Mouse (Mus musculus): ENCODE measurements at regions not wholly inside any gene's neighbourhood (a gene's known extent, or its start where the extent isn't known, plus 50 kb on each side); places are given as distances from the start of the nearest gene placed in this dataset.

DNA sequence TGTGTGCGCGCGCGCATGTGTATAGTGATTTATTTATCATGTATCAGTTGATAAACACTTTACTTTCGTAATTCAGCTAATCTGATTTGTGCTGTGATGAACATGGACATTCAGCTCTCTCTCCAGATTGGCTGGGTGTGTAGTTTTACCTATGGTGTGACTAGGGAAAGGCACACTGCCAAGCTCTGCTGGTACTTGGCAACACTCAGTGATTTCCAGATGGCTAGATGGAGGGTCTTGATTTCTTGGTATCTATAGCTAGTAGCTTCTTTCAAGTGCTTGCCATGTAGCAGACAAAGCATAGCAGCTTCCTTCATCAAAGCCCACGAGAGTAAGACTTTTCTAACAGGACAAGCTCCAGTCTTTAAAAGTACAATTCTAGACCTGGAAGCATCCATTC lies 144.6 kb downstream of the Klf6 start:
- no peaks in the 10 kb centered on the region; the same call in 1 of the 2 replicates for H3K36me3 ChIP-seq (ENCODE audit: insufficient read depth)
- H3K4me1 ChIP-seq (ENCODE audit: insufficient read depth) = no peaks in the 10 kb centered on the region
- no peaks in the 10 kb centered on the region for H3K9me3 ChIP-seq (ENCODE audit: low read length)
- no peak for TF ChIP-seq CTCF (IDR thresholded peaks at IDR 0.05; ENCODE audit: low read depth)
- ATAC-seq (no peak), DNase-seq (peak; percentile 11)
- H3K27ac ChIP-seq (ENCODE audit: low read depth, low read length) = no peak overlapping the region
- no peaks in the 10 kb centered on the region for H3K27me3 ChIP-seq (ENCODE audit: insufficient read depth, low read length)
- H3K4me3 ChIP-seq (ENCODE audit: low read depth, low read length) = no peak overlapping the region
- no peak overlapping the region for H3K4me2 ChIP-seq (ENCODE audit: low read depth)
- 81% methylated on average over 6 of the region's 6 CpGs for WGBS
- H3K9ac ChIP-seq = no peak overlapping the region

DNA sequence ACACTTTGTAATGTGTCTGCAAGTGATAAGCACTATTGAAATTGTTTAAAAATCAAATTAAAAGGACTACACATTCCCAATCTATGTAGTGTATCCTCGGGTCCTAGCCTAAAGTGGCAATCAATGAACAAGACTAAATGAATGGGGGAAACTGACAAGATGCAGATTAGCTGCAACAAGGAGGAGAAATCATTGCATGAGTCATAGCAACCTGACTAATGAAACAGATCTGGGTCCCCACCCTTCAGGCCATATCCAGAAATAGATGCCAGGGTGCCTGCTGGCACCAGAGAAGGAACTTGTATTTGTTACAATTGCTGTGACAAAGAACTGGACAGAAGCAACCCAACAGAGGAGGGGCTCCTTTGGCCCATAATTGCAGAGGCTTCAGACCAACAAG lies 148.4 kb downstream of the Klf6 start:
- Histone ChIP-seq H3K9ac (no peak overlapping the region), H3K9me3 (ENCODE audit: low read length) (no peaks in the 10 kb centered on the region), H3K4me1 (ENCODE audit: insufficient read depth) (no peaks in the 10 kb centered on the region), H3K36me3 (ENCODE audit: insufficient read depth) (no peaks in the 10 kb centered on the region; the same call in 1 of the 2 replicates), H3K27me3 (ENCODE audit: insufficient read depth, low read length) (no peaks in the 10 kb centered on the region), H3K27ac (ENCODE audit: low read depth, low read length) (no peak overlapping the region), H3K4me2 (ENCODE audit: low read depth) (no peak overlapping the region), H3K4me3 (ENCODE audit: low read depth, low read length) (no peak overlapping the region)
- no peak for TF ChIP-seq CTCF (IDR thresholded peaks at IDR 0.05; ENCODE audit: low read depth)
- 53% methylated on average over 1 of the region's 1 CpGs for WGBS
- DNase-seq (no peak), ATAC-seq (no peak)

DNA sequence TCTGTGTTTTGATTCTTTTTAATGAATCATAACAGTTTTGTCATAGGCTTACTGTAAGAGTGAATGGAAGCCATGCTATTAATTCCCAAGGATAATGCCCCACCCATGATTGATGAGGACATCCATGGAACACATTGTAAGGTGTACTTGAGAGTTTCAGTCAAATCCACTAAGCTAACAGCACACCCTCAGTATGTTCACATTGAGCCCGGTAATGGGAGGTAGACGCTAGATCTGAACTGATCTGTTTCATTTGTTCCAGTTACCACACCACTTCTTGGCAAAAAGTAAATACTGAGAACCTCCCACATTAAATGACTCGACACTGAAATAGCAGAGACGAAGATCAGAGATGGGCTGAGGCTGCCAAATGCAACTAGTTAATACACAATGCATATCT lies 165.9 kb downstream of the Klf6 start:
- ATAC-seq (no peak), DNase-seq (no peak)
- no peak overlapping the region for H3K9ac ChIP-seq
- H3K36me3 ChIP-seq (ENCODE audit: insufficient read depth) = no peaks in the 10 kb centered on the region
- no peak overlapping the region for H3K4me2 ChIP-seq (ENCODE audit: low read depth)
- no peak overlapping the region for H3K4me3 ChIP-seq (ENCODE audit: low read depth, low read length)
- 87% methylated on average over 4 of the region's 4 CpGs for WGBS
- TF ChIP-seq CTCF (IDR thresholded peaks at IDR 0.05; ENCODE audit: low read depth) = no peak
- H3K9me3 ChIP-seq (ENCODE audit: low read length) = no peaks in the 10 kb centered on the region
- peaks cover 5% of the 10 kb centered on the region; the same call in 1 of the 2 replicates for H3K4me1 ChIP-seq (ENCODE audit: insufficient read depth)
- no peak overlapping the region for H3K27ac ChIP-seq (ENCODE audit: low read depth, low read length)
- no peaks in the 10 kb centered on the region for H3K27me3 ChIP-seq (ENCODE audit: insufficient read depth, low read length)

DNA sequence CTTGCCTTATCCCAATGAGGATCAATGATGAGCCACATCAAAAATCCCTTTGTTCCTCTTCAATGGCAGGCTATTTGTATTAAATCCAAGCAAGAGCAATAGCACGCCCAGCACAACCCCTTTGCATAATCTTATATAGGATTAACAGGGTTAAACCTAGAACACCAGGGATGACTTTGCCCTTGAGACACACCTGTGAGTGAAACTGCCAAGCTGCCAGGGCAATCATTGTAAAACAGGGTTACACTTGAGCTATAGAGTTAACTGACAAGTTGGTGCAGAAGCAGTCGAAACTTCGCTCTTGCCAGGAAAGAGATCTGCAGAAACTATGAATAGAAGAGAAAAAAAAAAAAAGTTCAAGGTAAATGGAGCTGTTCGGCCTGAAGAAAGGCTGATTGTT lies 167.6 kb downstream of the Klf6 start:
- no peak overlapping the region for H3K4me3 ChIP-seq (ENCODE audit: low read depth, low read length)
- no peak for TF ChIP-seq CTCF (IDR thresholded peaks at IDR 0.05; ENCODE audit: low read depth)
- no peak overlapping the region for H3K27ac ChIP-seq (ENCODE audit: low read depth, low read length)
- H3K4me1 ChIP-seq (ENCODE audit: insufficient read depth) = peaks cover 5% of the 10 kb centered on the region; the same call in 1 of the 2 replicates
- ATAC-seq (no peak), DNase-seq (peak; percentile 29)
- no peaks in the 10 kb centered on the region for H3K27me3 ChIP-seq (ENCODE audit: insufficient read depth, low read length)
- WGBS = 27% methylated on average over 4 of the region's 4 CpGs
- no peaks in the 10 kb centered on the region for H3K9me3 ChIP-seq (ENCODE audit: low read length)
- H3K9ac ChIP-seq = no peak overlapping the region
- no peak overlapping the region for H3K4me2 ChIP-seq (ENCODE audit: low read depth)
- no peaks in the 10 kb centered on the region for H3K36me3 ChIP-seq (ENCODE audit: insufficient read depth)

DNA sequence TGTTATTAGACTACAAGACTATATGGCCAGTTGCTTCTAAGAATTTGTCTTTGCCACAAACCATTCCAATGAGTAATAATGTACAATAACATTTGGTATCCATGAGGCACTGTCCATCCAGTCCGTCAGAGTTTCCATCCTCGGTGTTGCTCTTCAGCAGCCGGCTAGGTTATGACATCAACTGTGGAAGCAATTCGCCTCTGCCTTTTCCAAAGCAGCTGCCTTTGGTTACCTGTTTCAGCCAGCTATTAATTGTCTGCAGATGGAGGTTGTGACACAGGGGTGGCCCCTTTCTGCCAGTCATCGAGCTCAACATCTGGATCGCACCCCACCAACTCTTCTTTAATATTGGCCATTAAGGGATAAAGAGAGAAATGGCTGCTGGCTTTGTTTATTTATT lies 168.2 kb downstream of the Klf6 start:
- Histone ChIP-seq H3K27ac (ENCODE audit: low read depth, low read length) (no peak overlapping the region), H3K4me1 (ENCODE audit: insufficient read depth) (peaks cover 5% of the 10 kb centered on the region; the same call in 1 of the 2 replicates), H3K9me3 (ENCODE audit: low read length) (no peaks in the 10 kb centered on the region), H3K9ac (no peak overlapping the region), H3K36me3 (ENCODE audit: insufficient read depth) (no peaks in the 10 kb centered on the region), H3K4me3 (ENCODE audit: low read depth, low read length) (no peak overlapping the region), H3K4me2 (ENCODE audit: low read depth) (no peak overlapping the region), H3K27me3 (ENCODE audit: insufficient read depth, low read length) (no peaks in the 10 kb centered on the region)
- no peak for TF ChIP-seq CTCF (IDR thresholded peaks at IDR 0.05; ENCODE audit: low read depth)
- 78% methylated on average over 6 of the region's 6 CpGs for WGBS
- DNase-seq = no peak
- no peak for ATAC-seq

DNA sequence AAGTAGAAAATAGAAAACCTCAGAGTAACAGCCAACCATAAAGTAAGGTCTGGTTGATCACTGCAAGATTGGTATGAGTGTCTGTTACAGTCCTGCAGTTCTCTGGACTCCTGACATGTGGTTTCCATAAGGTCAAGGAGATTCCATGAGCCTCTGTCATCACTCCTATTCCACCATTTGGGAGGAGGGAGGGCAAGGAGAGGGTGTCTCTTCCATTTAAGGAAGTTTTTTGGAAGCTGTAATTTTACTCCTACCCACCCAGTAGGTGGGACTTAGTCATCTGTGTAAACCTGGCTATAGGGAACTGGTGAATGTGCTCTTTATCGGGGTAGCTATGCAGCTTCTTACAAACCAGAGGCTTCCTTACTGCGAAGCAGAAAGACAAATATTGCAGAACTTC lies 168.8 kb downstream of the Klf6 start:
- no peak overlapping the region for H3K4me3 ChIP-seq (ENCODE audit: low read depth, low read length)
- ATAC-seq (no peak), DNase-seq (no peak)
- peaks cover 5% of the 10 kb centered on the region; the same call in 1 of the 2 replicates for H3K4me1 ChIP-seq (ENCODE audit: insufficient read depth)
- H3K9ac ChIP-seq = no peak overlapping the region
- WGBS = 86% methylated on average over 2 of the region's 2 CpGs
- no peak overlapping the region for H3K27ac ChIP-seq (ENCODE audit: low read depth, low read length)
- H3K27me3 ChIP-seq (ENCODE audit: insufficient read depth, low read length) = no peaks in the 10 kb centered on the region
- no peaks in the 10 kb centered on the region for H3K36me3 ChIP-seq (ENCODE audit: insufficient read depth)
- H3K4me2 ChIP-seq (ENCODE audit: low read depth) = no peak overlapping the region
- TF ChIP-seq CTCF (IDR thresholded peaks at IDR 0.05; ENCODE audit: low read depth) = no peak
- H3K9me3 ChIP-seq (ENCODE audit: low read length) = no peaks in the 10 kb centered on the region

DNA sequence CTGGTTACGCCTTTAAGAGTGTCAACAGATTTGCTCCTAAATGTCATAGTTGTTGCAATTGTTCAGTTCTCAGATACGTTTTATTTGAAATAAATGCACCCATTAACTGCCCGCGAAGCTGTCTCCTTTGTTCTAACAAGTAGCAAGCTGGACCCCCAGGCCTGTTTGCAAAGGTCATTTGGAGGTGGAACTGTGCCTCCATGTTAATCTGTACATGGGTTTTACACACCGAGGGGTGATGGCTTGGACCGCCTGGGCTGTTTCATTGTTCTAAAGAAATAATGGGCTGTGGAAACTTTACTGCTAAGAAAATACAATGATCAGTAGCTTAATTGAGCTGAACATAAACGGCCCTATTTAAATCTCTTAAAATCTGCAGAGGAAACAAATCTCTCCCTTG lies 178.8 kb downstream of the Klf6 start:
- Histone ChIP-seq H3K9ac (no peak overlapping the region), H3K27me3 (ENCODE audit: insufficient read depth, low read length) (no peaks in the 10 kb centered on the region), H3K4me2 (ENCODE audit: low read depth) (no peak overlapping the region), H3K9me3 (ENCODE audit: low read length) (no peaks in the 10 kb centered on the region), H3K4me1 (ENCODE audit: insufficient read depth) (peaks cover 3% of the 10 kb centered on the region; the same call in 1 of the 2 replicates), H3K4me3 (ENCODE audit: low read depth, low read length) (no peak overlapping the region), H3K27ac (ENCODE audit: low read depth, low read length) (no peak overlapping the region), H3K36me3 (ENCODE audit: insufficient read depth) (no peaks in the 10 kb centered on the region)
- WGBS = 27% methylated on average over 7 of the region's 7 CpGs
- DNase-seq = no peak
- TF ChIP-seq CTCF (IDR thresholded peaks at IDR 0.05; ENCODE audit: low read depth) = no peak
- no peak for ATAC-seq

DNA sequence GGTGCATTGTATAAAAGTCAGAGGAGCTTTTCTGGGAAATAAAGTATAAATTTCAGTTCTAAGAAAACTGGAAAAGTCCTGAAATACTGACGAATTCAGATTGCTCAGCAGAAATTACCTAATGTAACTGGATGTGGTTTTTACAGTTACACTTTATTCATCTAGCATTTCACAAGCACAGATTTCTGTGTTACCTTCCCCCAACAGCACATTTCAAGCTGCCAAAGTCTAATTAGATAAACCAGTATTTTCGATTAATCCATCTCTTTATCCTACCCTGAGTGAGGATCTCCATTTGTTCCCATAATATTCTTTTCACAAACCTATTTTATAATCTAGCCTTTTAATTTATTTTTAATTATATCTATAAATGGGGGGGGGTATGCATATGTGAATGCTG lies 179.4 kb downstream of the Klf6 start:
- Histone ChIP-seq H3K36me3 (ENCODE audit: insufficient read depth) (no peaks in the 10 kb centered on the region), H3K9ac (no peak overlapping the region), H3K27ac (ENCODE audit: low read depth, low read length) (no peak overlapping the region), H3K27me3 (ENCODE audit: insufficient read depth, low read length) (no peaks in the 10 kb centered on the region), H3K9me3 (ENCODE audit: low read length) (no peaks in the 10 kb centered on the region), H3K4me2 (ENCODE audit: low read depth) (no peak overlapping the region), H3K4me1 (ENCODE audit: insufficient read depth) (peaks cover 3% of the 10 kb centered on the region; the same call in 1 of the 2 replicates), H3K4me3 (ENCODE audit: low read depth, low read length) (no peak overlapping the region)
- DNase-seq (no peak), ATAC-seq (no peak)
- no peak for TF ChIP-seq CTCF (IDR thresholded peaks at IDR 0.05; ENCODE audit: low read depth)
- 34% methylated on average over 2 of the region's 2 CpGs for WGBS
